Mouse (Mus musculus) myocyte (in vitro differentiated cells): ENCODE measurements around the gene Simc1. TPM values are rescaled to one million over a fixed set of nuclear protein-coding genes. Genes with fewer than 3 reads are reported as not detected.

Experiments
- polyA plus RNA-seq: library from polyadenylated mRNA; unstranded; fragments of >200 nt; fragmentation: generic; extraction: Trizol; gene quantifications from one replicate; pipeline ENCODE4 v1.2.1, GENCODE M21; 2012; ENCODE audit warnings: missing spikeins

Simc1 gene
- polyA plus RNA-seq, 1 experiment, result 3.8 TPM

Other genes with a start within 250 kb of the Simc1 start
- 5.2 TPM for gene Cplx2, start 132.4 kb upstream of the Simc1 start, polyA plus RNA-seq
- 40.6 TPM for gene Thoc3, start 34.9 kb upstream of the Simc1 start, polyA plus RNA-seq
- gene 4833439L19Rik, start 61.7 kb downstream of the Simc1 start, polyA plus RNA-seq, result 117 TPM
- gene Arl10, start 71.2 kb downstream of the Simc1 start, polyA plus RNA-seq, result 15.3 TPM
- gene Nop16, start 86.3 kb downstream of the Simc1 start, polyA plus RNA-seq, result 51.1 TPM
- gene Higd2a, start 86.4 kb downstream of the Simc1 start, polyA plus RNA-seq, result 234 TPM
- gene Cltb, start 107.6 kb downstream of the Simc1 start, polyA plus RNA-seq, result 43.0 TPM
- gene Faf2, start 118.0 kb downstream of the Simc1 start, polyA plus RNA-seq, result 30.3 TPM
- 43.7 TPM for gene Rnf44, start 190.1 kb downstream of the Simc1 start, polyA plus RNA-seq
- gene Cdhr2, start 197.7 kb downstream of the Simc1 start, polyA plus RNA-seq, result not detected
- gene Gprin1, start 246.1 kb downstream of the Simc1 start, polyA plus RNA-seq, result 0.11 TPM